Mouse (Mus musculus): ENCODE results near the gene Gm4787. TPM values are rescaled to one million over a fixed set of nuclear protein-coding genes. Genes with fewer than 3 reads are reported as not detected.

Gm4787 gene
- polyA plus RNA-seq, 1 experiment from 2014 or later: 0.05 TPM

DNA sequence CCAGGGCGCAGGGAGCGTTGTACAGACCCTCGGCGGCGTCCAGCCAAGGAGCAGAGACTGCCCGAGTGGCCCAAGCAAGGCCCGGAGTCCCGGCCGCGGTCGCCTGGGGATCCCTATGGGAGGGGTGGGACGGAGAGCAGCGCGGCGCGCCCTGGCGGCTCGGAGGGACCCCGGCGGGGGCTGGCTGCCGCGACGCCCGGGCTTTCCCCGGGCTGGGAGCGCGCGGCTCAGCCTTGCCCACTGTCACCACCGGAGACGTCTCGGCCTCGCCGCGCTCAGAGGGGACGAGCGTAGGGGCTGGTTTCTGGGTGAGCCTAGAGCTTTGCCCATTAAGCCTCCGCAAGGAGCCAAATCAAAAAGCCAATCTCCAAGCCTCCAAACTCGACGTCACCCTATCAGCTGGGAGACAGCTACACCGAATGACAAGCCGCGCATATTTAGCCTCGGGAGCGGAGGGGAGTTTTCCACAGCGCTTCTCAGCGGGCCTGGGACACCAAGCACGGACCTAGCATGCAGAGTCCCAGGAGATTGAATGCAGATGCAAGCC lies 46.3 kb downstream of the Gm4787 start, which contains the start of gene Slc8a3:
Slc8a3 (minus strand) TSS at position 306 of the 547 bp plus-strand sequence.
- H3K36me3 ChIP-seq (ENCODE audit: control insufficient read depth, insufficient read depth, low read length): no peaks in the 10 kb centered on the region
- DNase-seq (ENCODE audit: low spot score) (peak; percentile 40), ATAC-seq (ENCODE audit: low FRiP score, low TSS enrichment) (0 out of 2 replicates have a peak, but pooled peaks have one; percentile 29)
- TF ChIP-seq EP300 (optimal IDR thresholded peaks at IDR 0.05) (no peak), CTCF (IDR thresholded peaks at IDR 0.05; ENCODE audit: low read depth) (no peak)
- H3K9ac ChIP-seq (ENCODE audit: low read length): peak within 1 kb of the TSS; percentile 57
- peak within 1 kb of the TSS; percentile 52 for H3K4me3 ChIP-seq (ENCODE audit: low read depth, low read length)
- H3K4me1 ChIP-seq (replicated peaks; ENCODE audit: control insufficient read depth, insufficient read depth): 0 out of 2 replicates have a peak, but pooled peaks cover 2% of the 10 kb centered on the region
- no peak within 1 kb of the TSS for H3K27ac ChIP-seq (replicated peaks)
- under 1% methylated on average over 47 of the region's 47 CpGs for WGBS
- H3K27me3 ChIP-seq (ENCODE audit: control insufficient read depth, insufficient read depth, low read length): no peaks in the 10 kb centered on the region; the same call in 1 of the 2 replicates
- peak within 1 kb of the TSS; percentile 98 for H3K4me2 ChIP-seq (replicated peaks; ENCODE audit: low read depth)
- no peaks in the 10 kb centered on the region for H3K9me3 ChIP-seq (ENCODE audit: control insufficient read depth, low read length)

DNA sequence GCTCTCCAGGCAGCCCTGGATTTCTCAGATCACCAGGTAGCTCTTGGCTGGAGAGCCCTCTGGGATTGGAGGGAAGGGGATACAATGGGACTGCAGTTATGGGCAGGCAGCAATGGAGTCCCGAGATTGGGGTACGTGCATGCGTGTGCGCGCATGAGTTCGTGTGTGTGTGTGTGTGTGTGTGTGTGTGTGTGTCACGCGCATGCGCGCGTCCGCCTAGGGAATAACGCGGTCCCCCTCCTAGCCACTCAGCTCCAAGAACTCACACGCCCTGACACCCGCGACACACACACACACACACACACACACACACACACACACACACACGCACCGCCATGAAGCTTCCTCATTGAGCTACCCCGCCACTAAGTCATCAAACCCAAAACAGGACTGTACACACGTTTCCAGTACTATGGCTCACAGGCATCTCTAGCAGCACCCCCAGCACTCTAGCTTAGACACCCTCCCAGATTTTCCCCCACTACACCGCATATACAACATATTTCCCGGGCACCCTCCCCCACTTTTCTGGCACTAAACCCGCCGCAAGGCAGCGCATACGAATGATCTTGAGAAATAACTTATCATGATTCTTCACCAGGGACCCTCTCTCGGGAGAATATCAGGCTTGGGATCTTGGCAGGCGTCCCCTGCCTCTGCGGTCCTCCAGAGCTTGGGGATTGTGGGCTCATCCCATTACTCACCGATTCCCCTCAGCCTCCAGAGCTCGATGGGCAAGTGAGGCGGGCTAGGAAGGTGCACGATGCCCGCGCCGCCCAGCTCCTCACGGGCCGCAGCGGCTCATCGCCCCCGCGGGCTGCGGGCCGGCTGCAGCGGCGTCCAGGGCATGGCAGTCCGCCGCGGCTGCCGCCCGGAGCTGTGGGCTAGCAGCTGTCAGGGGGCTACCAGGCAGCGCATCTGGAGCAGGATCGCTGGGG lies 47.1 kb downstream of the Gm4787 start:
- H3K9ac ChIP-seq (ENCODE audit: low read length): peak overlapping the region; percentile 57
- peak; percentile 32; the same call in 1 of the 2 replicates for ATAC-seq (ENCODE audit: low FRiP score, low TSS enrichment)
- WGBS: under 1% methylated on average over 45 of the region's 54 CpGs
- no peaks in the 10 kb centered on the region for H3K36me3 ChIP-seq (ENCODE audit: control insufficient read depth, insufficient read depth, low read length)
- peak overlapping the region; percentile 98 for H3K4me2 ChIP-seq (replicated peaks; ENCODE audit: low read depth)
- DNase-seq (ENCODE audit: low spot score): peak; percentile 39
- no peak overlapping the region for H3K27ac ChIP-seq (replicated peaks)
- no peak for TF ChIP-seq EP300 (optimal IDR thresholded peaks at IDR 0.05)
- no peak for TF ChIP-seq CTCF (IDR thresholded peaks at IDR 0.05; ENCODE audit: low read depth)
- no peaks in the 10 kb centered on the region; the same call in 1 of the 2 replicates for H3K27me3 ChIP-seq (ENCODE audit: control insufficient read depth, insufficient read depth, low read length)
- 0 out of 2 replicates have a peak, but pooled peaks cover 2% of the 10 kb centered on the region for H3K4me1 ChIP-seq (replicated peaks; ENCODE audit: control insufficient read depth, insufficient read depth)
- peak overlapping the region; percentile 52 for H3K4me3 ChIP-seq (ENCODE audit: low read depth, low read length)
- H3K9me3 ChIP-seq (ENCODE audit: control insufficient read depth, low read length): no peaks in the 10 kb centered on the region

DNA sequence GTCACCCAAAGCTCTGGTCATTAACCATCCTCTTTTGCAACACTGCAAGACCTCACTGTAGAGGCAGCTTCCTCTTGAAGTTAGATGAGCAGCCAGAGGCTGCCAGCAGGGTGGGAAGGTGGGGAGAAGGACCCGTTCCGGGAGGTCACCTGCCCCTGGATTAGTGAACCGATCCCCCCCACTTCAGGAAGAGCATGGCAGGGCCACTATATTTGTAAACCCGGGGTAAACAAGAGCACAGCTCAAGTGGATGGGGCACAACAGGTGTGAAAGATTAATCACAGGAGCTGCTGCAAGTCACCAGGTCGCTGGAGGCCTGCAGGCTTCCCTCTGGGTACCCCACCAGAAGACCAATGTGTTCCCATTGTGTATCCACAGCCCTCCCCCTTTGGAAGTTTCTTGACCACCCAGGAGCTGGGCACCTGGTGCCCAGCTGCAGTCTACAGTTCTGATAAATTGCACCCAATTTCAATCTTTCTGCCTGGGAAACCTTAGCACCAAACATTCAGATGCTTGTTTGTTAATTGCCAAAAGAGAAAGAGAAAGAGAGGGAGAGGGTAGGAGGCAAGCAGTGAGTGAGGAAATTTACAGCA lies 48.1 kb downstream of the Gm4787 start:
- no peak overlapping the region for H3K4me3 ChIP-seq (ENCODE audit: low read depth, low read length)
- DNase-seq (ENCODE audit: low spot score): no peak
- no peak for ATAC-seq (ENCODE audit: low FRiP score, low TSS enrichment)
- no peaks in the 10 kb centered on the region for H3K36me3 ChIP-seq (ENCODE audit: control insufficient read depth, insufficient read depth, low read length)
- 0 out of 2 replicates have a peak, but pooled peaks cover 2% of the 10 kb centered on the region for H3K4me1 ChIP-seq (replicated peaks; ENCODE audit: control insufficient read depth, insufficient read depth)
- H3K27me3 ChIP-seq (ENCODE audit: control insufficient read depth, insufficient read depth, low read length): no peaks in the 10 kb centered on the region; the same call in 1 of the 2 replicates
- 26% methylated on average over 5 of the region's 5 CpGs for WGBS
- TF ChIP-seq CTCF (IDR thresholded peaks at IDR 0.05; ENCODE audit: low read depth): no peak
- no peak for TF ChIP-seq EP300 (optimal IDR thresholded peaks at IDR 0.05)
- no peak overlapping the region for H3K27ac ChIP-seq (replicated peaks)
- no peak overlapping the region for H3K4me2 ChIP-seq (replicated peaks; ENCODE audit: low read depth)
- H3K9ac ChIP-seq (ENCODE audit: low read length): no peak overlapping the region
- no peaks in the 10 kb centered on the region for H3K9me3 ChIP-seq (ENCODE audit: control insufficient read depth, low read length)

Other genes starting within 250 kb of the Gm4787 start
- 0.12 and 0.15 TPM in 2 replicates for gene Slc8a3, start 46.3 kb downstream of the Gm4787 start, polyA plus RNA-seq (2015; fragmentation: Nextera tagmentation; extraction: Ambion mirVana)
- gene Adam4, start 42.5 kb upstream of the Gm4787 start, polyA plus RNA-seq (2015; fragmentation: Nextera tagmentation; extraction: Ambion mirVana): 0.15 and 0.17 TPM in 2 replicates
- gene Cox16, start 105.7 kb upstream of the Gm4787 start, polyA plus RNA-seq (2015; fragmentation: Nextera tagmentation; extraction: Ambion mirVana): 183 and 192 TPM in 2 replicates
- 16.6 and 18.9 TPM in 2 replicates for gene Gm20498, start 153.4 kb upstream of the Gm4787 start, polyA plus RNA-seq (2015; fragmentation: Nextera tagmentation; extraction: Ambion mirVana)
- gene Synj2bp, start 153.4 kb upstream of the Gm4787 start, polyA plus RNA-seq (2015; fragmentation: Nextera tagmentation; extraction: Ambion mirVana): 20.0 and 20.7 TPM in 2 replicates
- 0.06 and 0.07 TPM in 2 replicates for gene Adam21, start 189.0 kb upstream of the Gm4787 start, polyA plus RNA-seq (2015; fragmentation: Nextera tagmentation; extraction: Ambion mirVana)
- gene Med6, start 215.5 kb upstream of the Gm4787 start, polyA plus RNA-seq (2015; fragmentation: Nextera tagmentation; extraction: Ambion mirVana): 37.4 and 37.6 TPM in 2 replicates

Data from stomach, postnatal 0 days (tissue).